In the genomic region with DNA sequence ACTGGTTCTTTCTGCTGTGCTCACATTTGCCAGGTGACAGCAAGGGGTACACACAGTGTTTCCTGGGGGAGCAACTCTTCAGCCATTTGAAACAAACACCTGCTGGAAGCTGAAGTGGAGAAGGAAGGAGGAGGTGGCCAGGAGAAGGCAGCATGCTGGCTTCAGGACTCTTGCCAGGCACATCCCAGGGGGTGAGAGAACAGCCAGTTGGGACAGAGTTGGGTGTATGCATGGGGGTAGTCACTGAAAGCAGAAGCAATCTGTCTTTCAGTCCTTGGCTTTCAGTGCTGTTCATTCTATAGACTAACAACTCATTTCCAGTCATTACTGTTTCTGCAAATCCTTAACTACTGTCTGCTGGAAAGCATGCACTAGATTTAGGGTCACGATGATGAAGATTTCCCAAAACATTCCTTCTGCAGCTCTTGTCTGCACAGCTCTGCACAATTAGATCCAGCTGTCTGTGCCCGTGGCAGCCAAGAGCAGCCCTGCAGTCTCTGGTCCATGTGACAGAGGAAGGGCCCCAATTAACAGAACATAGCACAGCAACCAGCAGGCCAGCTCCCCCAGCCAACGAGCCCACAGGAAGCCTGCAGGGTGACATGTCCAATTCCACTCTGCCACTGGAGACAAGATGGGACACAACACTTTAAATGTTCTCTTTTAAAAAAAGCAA, we compare ENCODE assay signal across 11 mouse cellular contexts.
DNase-seq lines count a peak whose midpoint lies in the region; ATAC-seq lines count a peak whose summit lies in the region.
"Had no signal": no experiment of that assay in that cellular context is flagged by ENCODE, and none has a peak within 500 bp of the region (broad histone marks: within the 10 kb centered on the region; RNA-seq: fewer than 3 reads in every experiment).

No protein-coding gene starts in this region.

- H3K9ac ChIP-seq in heart, embryonic 12.5 days: no peak overlapping the region
- H3K9ac ChIP-seq: liver, embryonic 12.5 days; midbrain, embryonic 13.5 days had no signal

- no peak overlapping the region for H3K4me2 ChIP-seq in heart, embryonic 12.5 days
- H3K4me2 ChIP-seq: liver, embryonic 12.5 days; midbrain, embryonic 13.5 days had no signal

- ATAC-seq in heart, embryonic 12.5 days (ENCODE audit: insufficient number of reproducible peaks, low FRiP score): no peak
- ATAC-seq in activated CD4-positive, CD25-positive, alpha-beta regulatory T cell, adult 4 months: no peak
- ATAC-seq: liver, embryonic 12.5 days; midbrain, embryonic 13.5 days had no signal

- peak overlapping the region; percentile 13; the same call in 1 of the 2 replicates for H3K27ac ChIP-seq in heart, embryonic 10.5 days
- H3K27ac ChIP-seq in heart, embryonic 12.5 days (ENCODE audit: poor library complexity, severe bottlenecking): no peak overlapping the region
- H3K27ac ChIP-seq: heart, adult 2 months; liver, embryonic 12.5 days; midbrain, embryonic 13.5 days had no signal

- H3K9me3 ChIP-seq in heart, embryonic 10.5 days: no peaks in the 10 kb centered on the region
- no peaks in the 10 kb centered on the region for H3K9me3 ChIP-seq in heart, embryonic 12.5 days (replicated peaks)
- H3K9me3 ChIP-seq: liver, embryonic 12.5 days; midbrain, embryonic 13.5 days had no signal

- 46% methylated on average over 3 of the region's 3 CpGs for WGBS in heart, embryonic 10.5 days
- 42% methylated on average over 3 of the region's 3 CpGs for WGBS in heart, embryonic 12.5 days

- 0 out of 2 replicates have a peak, but pooled peaks cover 5% of the 10 kb centered on the region for H3K36me3 ChIP-seq in heart, embryonic 10.5 days
- H3K36me3 ChIP-seq in heart, embryonic 12.5 days: no peaks in the 10 kb centered on the region
- H3K36me3 ChIP-seq: liver, embryonic 12.5 days had no signal

- H3K4me1 ChIP-seq in heart, embryonic 10.5 days: peaks cover 18% of the 10 kb centered on the region
- H3K4me1 ChIP-seq in heart, embryonic 12.5 days (replicated peaks): peaks cover 20% of the 10 kb centered on the region

- intact Hi-C loops in left cerebral cortex, postnatal 4 days (cut with DNase I): no loop called here
- intact Hi-C loops in heart, postnatal 25 days (cut with DNase I): no loop called here

- H3K27me3 ChIP-seq in heart, embryonic 10.5 days (ENCODE audit: insufficient read depth, poor library complexity, severe bottlenecking): no peaks in the 10 kb centered on the region
- no peaks in the 10 kb centered on the region for H3K27me3 ChIP-seq in heart, embryonic 12.5 days (replicated peaks)
- H3K27me3 ChIP-seq: liver, embryonic 12.5 days; midbrain, embryonic 13.5 days had no signal

- no peak overlapping the region for H3K4me3 ChIP-seq in heart, embryonic 10.5 days
- no peak overlapping the region for H3K4me3 ChIP-seq in heart, embryonic 12.5 days
- H3K4me3 ChIP-seq: heart, adult 2 months; liver, embryonic 12.5 days; midbrain, embryonic 13.5 days had no signal

- peak; percentile 55 for DNase-seq in adrenal gland, postnatal 10 days
- no peak for DNase-seq in adrenal gland, adult 8-10 months
- DNase-seq in heart, embryonic 10.5 days (ENCODE audit: low spot score): no peak
- peak; percentile 58 for DNase-seq in left cerebral cortex, postnatal 4 days
- no peak for DNase-seq in left cerebral cortex, adult 8-10 months (ENCODE audit: low spot score in 2 of 2)
- DNase-seq in heart, postnatal 25 days (ENCODE audit: low spot score): peak; percentile 31

Comparison
In these comparisons a context has a peak if more than half of its experiments do, and no peak if none do; other contexts are left out.
1. DNase-seq: peak in adrenal gland, postnatal 10 days (single experiment), left cerebral cortex, postnatal 4 days (single experiment) and heart, postnatal 25 days (single experiment); none in adrenal gland, adult 8-10 months (single experiment), heart, embryonic 10.5 days (single experiment) and left cerebral cortex, adult 8-10 months (0 of 2).